Mouse (Mus musculus) retina, postnatal 1 day (tissue): ENCODE results near the gene Pygo2.
"Not testable (repeated sequence)": the region's sequence is repeated elsewhere in the genome, so short reads cannot be mapped to it uniquely, and the experiment has no call there.

ENCODE experiments used
- DNase-seq: peaks from one replicate; pipeline ENCODE4 v3.0.0-alpha.2; 2012

Pygo2 gene

GRCm38 (mm10) chr3:89421002-89421774, 8.8 kb upstream of the Pygo2 start:
- DNase-seq: peak; percentile 73

- DNase-seq: no peak
Observed at GRCm38 (mm10) chr3:89421810-89422473, 8.1 kb upstream of the Pygo2 start.

GRCm38 (mm10) chr3:89422556-89423205, 7.3 kb upstream of the Pygo2 start:
- no peak for DNase-seq

- no peak for DNase-seq
Observed at GRCm38 (mm10) chr3:89424416-89425140, 5.4 kb upstream of the Pygo2 start.

GRCm38 (mm10) chr3:89425141-89425525, 4.9 kb upstream of the Pygo2 start:
- DNase-seq: no peak

GRCm38 (mm10) chr3:89425876-89426275, 4.1 kb upstream of the Pygo2 start:
- DNase-seq: no peak

GRCm38 (mm10) chr3:89429021-89429420, 993 bp upstream of the Pygo2 start:
- not testable (repeated sequence) for DNase-seq

GRCm38 (mm10) chr3:89432606-89433005, 2.6 kb downstream of the Pygo2 start:
- DNase-seq: no peak

- DNase-seq: no peak
Observed at GRCm38 (mm10) chr3:89434532-89434931, 4.5 kb downstream of the Pygo2 start.

GRCm38 (mm10) chr3:89435041-89435440, 5.0 kb downstream of the Pygo2 start:
- peak; percentile 58 for DNase-seq

- peak; percentile 92 for DNase-seq
Observed at GRCm38 (mm10) chr3:89436176-89437113, 6.4 kb downstream of the Pygo2 start, which contains the start of gene Pbxip1. Gene Pbxip1, plus strand, starts transcription at chr3:89436706.

- DNase-seq: peak; percentile 83
Observed at GRCm38 (mm10) chr3:89437269-89437668, 7.3 kb downstream of the Pygo2 start.

GRCm38 (mm10) chr3:89440691-89441090, 10.7 kb downstream of the Pygo2 start:
- DNase-seq: no peak

- peak; percentile 55 for DNase-seq
Observed at GRCm38 (mm10) chr3:89448720-89449537, 18.9 kb downstream of the Pygo2 start.

GRCm38 (mm10) chr3:89449541-89449940, 19.5 kb downstream of the Pygo2 start:
- peak; percentile 86 for DNase-seq

GRCm38 (mm10) chr3:89451916-89452315, 21.9 kb downstream of the Pygo2 start:
- DNase-seq: no peak

- peak; percentile 44 for DNase-seq
Observed at GRCm38 (mm10) chr3:89454401-89455177, 24.6 kb downstream of the Pygo2 start, which contains the start of gene Pmvk. Gene Pmvk, plus strand, starts transcription at chr3:89454541.

GRCm38 (mm10) chr3:89455786-89456285, 25.8 kb downstream of the Pygo2 start:
- no peak for DNase-seq

- peak; percentile 80 for DNase-seq
Observed at GRCm38 (mm10) chr3:89456726-89457665, 27.0 kb downstream of the Pygo2 start.
